Mouse (Mus musculus): Measurements from ENCODE around the gene Scaper. TPM values are rescaled to one million over a fixed set of nuclear protein-coding genes. Genes with fewer than 3 reads are reported as not detected.

Gene Scaper
- polyA plus RNA-seq, 1 experiment = 2.6 TPM

- WGBS = 20% methylated on average over 41 of the region's 41 CpGs
- TF ChIP-seq CTCF (IDR thresholded peaks at IDR 0.05; ENCODE audit: extremely low read depth, insufficient read length, insufficient replicate concordance, low read depth, low read length) (no peak), POLR2A (IDR thresholded peaks at IDR 0.05; ENCODE audit: low read depth, low read length) (no peak)
- no peak overlapping the region for H3K27ac ChIP-seq (ENCODE audit: insufficient read depth, low read depth, low read length)
- H3K4me3 ChIP-seq (ENCODE audit: low read depth, low read length) = peak overlapping the region; percentile 59
- H3K4me1 ChIP-seq (ENCODE audit: control insufficient read depth, insufficient read depth, insufficient read length, low read length) = peaks cover 35% of the 10 kb centered on the region
- no peaks in the 10 kb centered on the region for H3K36me3 ChIP-seq (ENCODE audit: control insufficient read depth, insufficient read depth, low read length)
- peaks cover 73% of the 10 kb centered on the region for H3K27me3 ChIP-seq (ENCODE audit: control insufficient read depth, insufficient read depth, low read length)
These were observed 392.3 kb downstream of the Scaper start for GRCm38 (mm10) chr9:55545556-55546175.

DNA sequence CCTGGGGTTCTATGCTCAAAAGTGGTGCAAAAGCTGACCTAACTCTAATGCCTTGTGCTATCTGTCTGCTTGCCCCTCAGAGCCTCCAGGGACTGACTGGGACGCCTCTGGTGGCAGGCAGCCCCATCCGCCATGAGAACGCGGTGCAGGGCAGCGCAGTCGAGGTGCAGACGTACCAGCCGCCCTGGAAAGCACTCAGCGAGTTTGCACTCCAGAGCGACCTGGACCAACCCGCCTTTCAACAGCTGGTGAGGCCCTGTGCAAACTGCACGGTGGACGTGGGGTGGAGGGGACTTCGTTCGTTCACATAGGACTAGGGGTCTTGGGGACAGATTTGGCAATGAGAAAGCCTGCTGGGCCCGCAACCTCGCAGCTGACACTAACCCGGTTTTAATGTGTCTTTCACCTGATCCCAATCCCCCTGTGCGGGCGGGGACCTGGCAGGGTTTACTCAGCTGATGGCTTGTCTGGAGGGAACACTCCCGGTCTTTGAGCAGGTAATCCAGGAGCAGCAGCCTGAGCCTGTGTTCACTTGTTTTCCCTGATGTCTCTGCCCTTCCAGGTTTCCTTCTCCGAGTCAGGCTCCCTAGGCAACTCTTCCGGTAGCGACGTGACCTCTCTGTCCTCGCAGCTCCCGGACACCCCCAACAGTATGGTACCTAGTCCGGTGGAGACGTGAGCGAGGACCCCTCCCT, 392.9 kb downstream of the Scaper start:
- H3K4me3 ChIP-seq (ENCODE audit: low read depth, low read length) = peak overlapping the region; percentile 41
- H3K36me3 ChIP-seq (ENCODE audit: control insufficient read depth, insufficient read depth, low read length) = no peaks in the 10 kb centered on the region
- WGBS = 15% methylated on average over 30 of the region's 30 CpGs
- no peak overlapping the region for H3K27ac ChIP-seq (ENCODE audit: insufficient read depth, low read depth, low read length)
- peaks cover 36% of the 10 kb centered on the region for H3K4me1 ChIP-seq (ENCODE audit: control insufficient read depth, insufficient read depth, insufficient read length, low read length)
- TF ChIP-seq CTCF (IDR thresholded peaks at IDR 0.05; ENCODE audit: extremely low read depth, insufficient read length, insufficient replicate concordance, low read depth, low read length) (no peak), POLR2A (IDR thresholded peaks at IDR 0.05; ENCODE audit: low read depth, low read length) (no peak)
- peaks cover 80% of the 10 kb centered on the region for H3K27me3 ChIP-seq (ENCODE audit: control insufficient read depth, insufficient read depth, low read length)

DNA sequence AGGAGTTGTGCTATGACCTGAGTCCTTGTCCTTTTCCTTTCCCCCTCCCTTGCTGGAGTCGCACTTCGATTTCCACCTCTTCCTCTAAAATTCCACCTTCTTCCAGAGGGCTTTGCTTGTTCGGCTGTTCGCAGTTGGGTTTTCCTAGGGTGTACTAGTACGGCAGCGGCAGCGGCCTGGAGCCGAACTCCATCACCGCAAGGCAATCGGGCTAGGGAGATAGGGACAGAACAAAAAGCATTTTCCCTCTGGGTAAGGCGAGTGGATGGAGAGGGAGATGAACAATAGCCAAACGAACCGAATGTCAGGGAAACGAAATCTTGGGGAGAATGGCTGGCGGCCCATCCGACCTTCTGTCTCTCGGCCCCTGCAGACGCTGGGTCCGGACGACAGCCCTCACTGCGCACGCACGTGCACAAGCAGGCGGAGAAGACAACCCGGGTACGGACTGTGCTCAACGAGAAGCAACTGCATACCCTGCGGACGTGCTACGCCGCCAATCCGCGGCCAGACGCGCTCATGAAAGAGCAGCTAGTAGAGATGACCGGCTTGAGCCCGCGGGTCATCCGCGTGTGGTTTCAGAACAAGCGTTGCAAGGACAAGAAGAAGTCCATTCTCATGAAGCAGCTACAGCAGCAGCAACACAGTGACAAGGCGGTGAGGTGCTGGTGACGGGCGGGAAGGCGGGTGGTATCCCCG, 394.1 kb downstream of the Scaper start:
- Histone ChIP-seq H3K27ac (ENCODE audit: insufficient read depth, low read depth, low read length) (no peak overlapping the region), H3K4me1 (ENCODE audit: control insufficient read depth, insufficient read depth, insufficient read length, low read length) (peaks cover 36% of the 10 kb centered on the region), H3K36me3 (ENCODE audit: control insufficient read depth, insufficient read depth, low read length) (no peaks in the 10 kb centered on the region), H3K4me3 (ENCODE audit: low read depth, low read length) (peak overlapping the region; percentile 41), H3K27me3 (ENCODE audit: control insufficient read depth, insufficient read depth, low read length) (peaks cover 89% of the 10 kb centered on the region)
- WGBS = 8% methylated on average over 46 of the region's 46 CpGs
- TF ChIP-seq CTCF (IDR thresholded peaks at IDR 0.05; ENCODE audit: extremely low read depth, insufficient read length, insufficient replicate concordance, low read depth, low read length) = no peak
- no peak for TF ChIP-seq POLR2A (IDR thresholded peaks at IDR 0.05; ENCODE audit: low read depth, low read length)

GRCm38 (mm10) chr9:55543336-55543702, 394.6 kb downstream of the Scaper start:
- Histone ChIP-seq H3K36me3 (ENCODE audit: control insufficient read depth, insufficient read depth, low read length) (no peaks in the 10 kb centered on the region), H3K4me1 (ENCODE audit: control insufficient read depth, insufficient read depth, insufficient read length, low read length) (peaks cover 36% of the 10 kb centered on the region), H3K27ac (ENCODE audit: insufficient read depth, low read depth, low read length) (no peak overlapping the region), H3K4me3 (ENCODE audit: low read depth, low read length) (no peak overlapping the region), H3K27me3 (ENCODE audit: control insufficient read depth, insufficient read depth, low read length) (peaks cover 89% of the 10 kb centered on the region)
- 41% methylated on average over 8 of the region's 8 CpGs for WGBS
- TF ChIP-seq POLR2A (IDR thresholded peaks at IDR 0.05; ENCODE audit: low read depth, low read length) (no peak), CTCF (IDR thresholded peaks at IDR 0.05; ENCODE audit: extremely low read depth, insufficient read length, insufficient replicate concordance, low read depth, low read length) (no peak)

- TF ChIP-seq POLR2A (IDR thresholded peaks at IDR 0.05; ENCODE audit: low read depth, low read length) = no peak
- no peak for TF ChIP-seq CTCF (IDR thresholded peaks at IDR 0.05; ENCODE audit: extremely low read depth, insufficient read length, insufficient replicate concordance, low read depth, low read length)
- Histone ChIP-seq H3K36me3 (ENCODE audit: control insufficient read depth, insufficient read depth, low read length) (no peaks in the 10 kb centered on the region), H3K4me1 (ENCODE audit: control insufficient read depth, insufficient read depth, insufficient read length, low read length) (peaks cover 36% of the 10 kb centered on the region), H3K27me3 (ENCODE audit: control insufficient read depth, insufficient read depth, low read length) (peaks cover 87% of the 10 kb centered on the region), H3K27ac (ENCODE audit: insufficient read depth, low read depth, low read length) (no peak overlapping the region), H3K4me3 (ENCODE audit: low read depth, low read length) (peak overlapping the region; percentile 47)
- WGBS = 9% methylated on average over 59 of the region's 59 CpGs
These were observed 395.3 kb downstream of the Scaper start for GRCm38 (mm10) chr9:55542366-55543325.

DNA sequence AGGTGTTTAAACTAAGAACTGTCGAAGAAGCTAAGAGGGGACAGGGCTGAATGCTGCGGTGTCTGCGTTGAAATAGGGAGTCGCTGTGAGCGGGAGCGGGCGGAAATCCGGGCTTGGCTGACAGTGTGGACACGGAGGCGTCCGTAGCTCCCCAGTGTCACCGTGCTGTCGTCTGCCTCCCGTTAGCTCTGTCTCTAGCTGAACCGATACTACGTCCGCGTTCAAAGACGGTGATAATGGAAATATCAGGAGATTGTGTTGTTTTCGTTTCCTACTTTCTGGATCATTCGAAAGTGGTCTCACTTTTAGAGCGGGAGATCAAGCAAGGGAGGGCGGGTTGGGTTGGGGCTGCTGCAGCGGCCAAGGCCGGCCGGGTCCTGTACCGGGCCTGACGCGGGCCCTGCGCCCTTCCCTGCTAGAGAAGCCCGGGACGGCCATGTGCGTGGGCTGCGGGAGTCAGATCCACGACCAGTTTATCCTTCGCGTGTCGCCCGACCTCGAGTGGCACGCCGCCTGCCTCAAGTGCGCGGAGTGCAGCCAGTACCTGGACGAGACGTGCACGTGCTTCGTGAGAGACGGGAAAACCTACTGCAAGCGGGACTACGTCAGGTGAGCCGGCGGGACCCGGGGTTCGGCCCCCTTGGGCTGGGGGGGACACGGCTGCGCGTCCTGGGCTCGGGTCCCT, 396.1 kb downstream of the Scaper start:
- no peaks in the 10 kb centered on the region for H3K36me3 ChIP-seq (ENCODE audit: control insufficient read depth, insufficient read depth, low read length)
- H3K27me3 ChIP-seq (ENCODE audit: control insufficient read depth, insufficient read depth, low read length) = peaks cover 84% of the 10 kb centered on the region
- 2% methylated on average over 59 of the region's 59 CpGs for WGBS
- peak overlapping the region; percentile 47 for H3K4me3 ChIP-seq (ENCODE audit: low read depth, low read length)
- TF ChIP-seq POLR2A (IDR thresholded peaks at IDR 0.05; ENCODE audit: low read depth, low read length) (no peak), CTCF (IDR thresholded peaks at IDR 0.05; ENCODE audit: extremely low read depth, insufficient read length, insufficient replicate concordance, low read depth, low read length) (no peak)
- H3K27ac ChIP-seq (ENCODE audit: insufficient read depth, low read depth, low read length) = no peak overlapping the region
- peaks cover 36% of the 10 kb centered on the region for H3K4me1 ChIP-seq (ENCODE audit: control insufficient read depth, insufficient read depth, insufficient read length, low read length)
